Mouse (Mus musculus) urinary bladder, postnatal 4 days (tissue): ENCODE data around the gene Prom2.

Experiments
- DNase-seq, 2 experiments: peaks; one replicate each; pipeline ENCODE4 v3.0.0; 2021 to 2022; ENCODE audit warnings: low spot score in 2 of 2

Gene Prom2

GRCm38 (mm10) chr2:127484476-127485170 lies 56.6 kb downstream of the Prom2 start:
- peak; percentile 60 to 68 for DNase-seq

GRCm38 (mm10) chr2:127483001-127483400 lies 58.3 kb downstream of the Prom2 start:
- no peak for DNase-seq

GRCm38 (mm10) chr2:127482533-127482911 lies 58.7 kb downstream of the Prom2 start:
- DNase-seq = peak; percentile 76 to 80

GRCm38 (mm10) chr2:127481841-127482532 lies 59.3 kb downstream of the Prom2 start:
- DNase-seq = no peak

- DNase-seq = no peak
Measured at GRCm38 (mm10) chr2:127479763-127480162, 61.5 kb downstream of the Prom2 start.

- DNase-seq = no peak
Measured at GRCm38 (mm10) chr2:127479210-127479609, 62.1 kb downstream of the Prom2 start.
